Mouse (Mus musculus): ENCODE data around the gene Dner.
A peak's percentile ranks its signal among the peaks of the same experiment; 100 is the strongest.

Gene Dner

GRCm38 (mm10) chr1:84443050-84443449 lies 253.0 kb downstream of the Dner start:
- no peak for DNase-seq (ENCODE audit: low spot score)

DNA sequence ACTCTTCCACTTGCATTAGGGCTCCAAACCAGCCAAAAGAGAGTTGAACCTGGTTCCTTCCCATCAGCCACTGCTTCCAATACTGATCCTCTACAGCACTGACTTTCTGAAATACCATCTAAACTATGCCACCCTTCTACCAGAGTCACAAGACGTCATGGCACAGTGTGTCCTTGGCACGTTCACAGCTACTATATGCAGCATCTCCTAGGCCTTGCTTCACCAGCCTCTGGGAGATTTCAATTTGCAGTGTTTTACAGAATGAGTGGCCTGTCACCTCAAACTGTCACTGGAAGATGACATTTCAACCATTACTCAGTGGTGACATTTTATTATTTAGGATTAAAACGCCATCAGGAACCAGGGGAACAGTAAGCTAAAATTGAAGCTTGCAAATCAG lies 254.6 kb downstream of the Dner start:
- DNase-seq (ENCODE audit: low spot score), result no peak

GRCm38 (mm10) chr1:84437565-84437964 lies 258.5 kb downstream of the Dner start:
- DNase-seq (ENCODE audit: low spot score), result no peak

DNA sequence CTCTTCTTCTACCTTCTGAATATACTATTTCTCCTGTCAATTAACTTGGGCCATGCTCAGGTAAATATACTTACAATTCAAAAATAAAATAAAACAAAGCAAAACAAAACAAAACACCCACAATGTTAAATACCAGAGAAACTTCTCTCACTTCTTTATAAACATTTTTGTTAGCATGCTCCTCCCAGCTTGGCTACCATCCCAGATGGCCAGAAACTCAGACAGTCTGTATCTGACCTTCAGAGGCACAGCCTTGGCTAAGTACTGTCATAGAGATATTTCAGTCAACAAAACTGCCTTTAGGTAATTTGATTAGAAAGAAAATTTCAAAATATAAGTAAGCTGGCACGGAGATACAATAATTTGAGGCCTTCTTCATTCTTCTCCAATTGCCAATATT lies 259.7 kb downstream of the Dner start:
- no peak for DNase-seq (ENCODE audit: low spot score)

DNA sequence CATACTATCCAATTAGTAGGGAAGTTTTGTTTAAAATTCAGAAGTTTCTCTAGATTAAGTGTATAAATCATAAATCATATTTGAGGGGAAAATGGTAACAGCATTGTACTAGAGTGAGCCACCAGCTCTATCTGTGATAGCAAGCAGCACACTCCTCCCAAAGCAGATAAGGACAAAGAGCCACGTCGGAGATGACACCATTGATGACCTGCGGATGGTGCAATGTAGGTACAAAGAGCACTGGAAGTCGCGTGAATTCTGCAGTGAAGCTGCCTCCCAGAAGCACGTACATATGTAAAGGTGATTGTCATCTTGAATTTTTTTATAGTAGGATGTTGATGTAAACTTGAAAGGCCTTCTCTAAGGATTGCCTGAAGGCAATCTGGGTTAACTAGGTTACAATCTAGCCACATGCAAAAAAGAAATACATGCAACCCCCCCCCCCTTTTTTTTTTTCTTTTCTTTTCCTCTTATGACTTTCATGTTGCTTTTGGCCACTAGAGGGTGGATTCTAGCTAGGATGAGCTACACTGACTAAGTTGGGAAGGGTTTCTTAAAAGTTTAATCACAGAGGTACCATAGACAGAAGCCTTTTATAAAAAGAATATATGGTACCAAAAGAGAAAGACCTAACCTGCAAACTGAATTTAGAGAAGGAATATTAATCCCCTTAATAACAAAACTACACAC lies 262.6 kb downstream of the Dner start:
- no peak for DNase-seq (ENCODE audit: low spot score)

GRCm38 (mm10) chr1:84432311-84432710 lies 263.7 kb downstream of the Dner start:
- no peak for DNase-seq (ENCODE audit: low spot score)

DNA sequence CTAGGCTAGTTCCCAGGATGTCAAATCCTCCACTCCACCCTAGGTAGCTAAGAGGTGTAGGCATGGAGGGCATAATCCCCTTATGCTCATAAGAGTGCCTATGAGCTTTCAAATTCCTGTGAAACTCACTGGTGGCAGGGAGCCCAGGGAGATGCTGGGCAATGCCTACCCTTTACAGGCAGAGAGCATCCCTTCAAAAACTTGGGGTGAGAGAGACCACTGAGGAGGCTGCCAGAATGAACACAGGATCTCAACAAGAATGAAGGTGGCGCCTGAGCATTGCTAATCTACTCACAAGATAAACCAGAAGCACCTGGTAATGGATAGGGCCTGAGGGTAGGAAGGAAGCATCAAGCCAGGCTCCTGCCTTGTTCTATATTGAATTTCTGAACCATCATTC lies 267.7 kb downstream of the Dner start:
- no peak for DNase-seq (ENCODE audit: low spot score)

DNA sequence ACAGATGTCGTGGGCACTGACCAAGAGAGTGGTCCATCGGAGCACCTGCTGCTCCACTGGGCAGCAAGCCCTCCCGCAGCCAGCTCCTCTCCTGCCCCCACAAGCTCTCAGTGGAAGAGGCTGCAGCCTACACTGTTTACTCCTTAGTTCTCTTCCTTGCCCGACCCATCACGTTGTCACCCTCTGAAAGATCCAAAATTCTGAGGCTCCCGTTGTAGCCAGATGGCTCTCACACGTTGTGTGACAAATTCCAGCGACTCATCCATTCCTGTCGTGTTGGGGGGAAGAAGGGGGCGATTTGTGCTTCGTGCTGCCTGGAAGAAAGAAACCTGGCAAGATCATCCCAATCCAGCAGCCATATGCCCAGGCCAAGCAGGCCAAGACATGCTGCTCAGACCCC lies 268.3 kb downstream of the Dner start:
- no peak for DNase-seq (ENCODE audit: low spot score)

GRCm38 (mm10) chr1:84426679-84427078 lies 269.3 kb downstream of the Dner start:
- DNase-seq (ENCODE audit: low spot score), result no peak

GRCm38 (mm10) chr1:84422881-84423280 lies 273.1 kb downstream of the Dner start:
- no peak for DNase-seq (ENCODE audit: low spot score)

GRCm38 (mm10) chr1:84421845-84422244 lies 274.2 kb downstream of the Dner start:
- no peak for DNase-seq (ENCODE audit: low spot score)

DNA sequence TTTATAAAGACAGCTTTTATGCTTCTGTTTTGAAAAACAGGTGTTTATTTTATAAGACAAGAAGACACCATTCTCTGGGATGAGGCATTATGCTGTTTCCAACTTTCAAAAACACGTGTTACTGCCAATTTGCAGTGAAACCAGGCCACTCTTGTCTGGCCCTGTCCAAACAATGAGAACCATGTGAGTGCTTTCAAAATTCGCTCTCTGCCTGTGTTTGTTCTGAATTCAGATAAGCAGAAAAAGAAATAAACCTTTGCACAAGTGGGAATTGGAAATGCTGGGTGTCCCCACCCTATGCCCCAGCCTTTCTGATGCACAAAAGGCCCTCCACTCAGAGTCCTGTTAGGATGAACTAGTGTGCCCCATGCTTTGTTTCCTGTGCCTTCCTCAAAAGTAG lies 276.6 kb downstream of the Dner start:
- no peak for DNase-seq (ENCODE audit: low spot score)

DNA sequence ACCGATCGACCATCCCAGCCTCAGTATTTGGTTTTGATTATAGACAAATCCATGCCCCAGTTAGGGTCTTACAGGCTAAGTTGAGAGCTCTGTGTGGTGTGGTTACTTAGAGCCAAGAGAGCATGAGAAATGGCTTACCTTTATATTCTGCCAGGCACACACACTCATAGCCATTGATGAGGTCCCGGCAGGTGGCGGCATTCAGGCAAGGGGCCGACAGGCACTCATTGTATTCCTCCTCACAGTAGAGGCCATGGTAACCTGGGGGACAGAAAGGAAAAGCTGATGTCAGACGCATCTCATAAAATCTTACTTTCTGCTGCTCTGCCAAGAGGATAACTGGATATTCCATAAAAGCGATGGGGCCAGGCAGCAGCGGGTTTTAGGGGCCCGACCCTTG lies 277.5 kb downstream of the Dner start:
- DNase-seq (ENCODE audit: low spot score), result no peak

DNA sequence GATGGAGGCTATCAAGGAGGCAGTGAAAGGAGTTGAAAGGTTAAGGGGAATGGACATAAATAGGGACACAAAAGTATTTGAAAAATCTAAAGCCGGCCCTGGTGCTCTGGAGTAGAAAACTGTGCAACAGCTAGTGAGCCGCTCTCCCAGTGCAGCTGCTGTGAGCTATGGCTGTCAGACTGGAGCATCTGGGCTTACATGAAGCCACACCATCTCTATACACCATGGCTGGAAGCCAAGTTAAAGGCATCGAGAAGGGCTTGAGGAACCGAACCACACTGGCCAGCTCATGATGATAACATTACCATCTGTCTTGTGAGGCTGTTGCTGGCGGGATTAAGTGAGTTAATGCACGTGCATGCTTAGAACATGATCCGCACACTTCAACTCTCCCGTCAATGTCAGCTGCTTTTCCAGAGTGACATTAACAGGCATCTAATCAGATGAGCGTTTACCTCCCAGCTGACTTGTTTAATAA lies 278.2 kb downstream of the Dner start:
- no peak for DNase-seq (ENCODE audit: low spot score)

GRCm38 (mm10) chr1:84417276-84417675 lies 278.7 kb downstream of the Dner start:
- DNase-seq (ENCODE audit: low spot score), result no peak

GRCm38 (mm10) chr1:84414464-84414863 lies 281.6 kb downstream of the Dner start:
- no peak for DNase-seq (ENCODE audit: low spot score)

GRCm38 (mm10) chr1:84409514-84409913 lies 286.5 kb downstream of the Dner start:
- DNase-seq (ENCODE audit: low spot score), result no peak

DNA sequence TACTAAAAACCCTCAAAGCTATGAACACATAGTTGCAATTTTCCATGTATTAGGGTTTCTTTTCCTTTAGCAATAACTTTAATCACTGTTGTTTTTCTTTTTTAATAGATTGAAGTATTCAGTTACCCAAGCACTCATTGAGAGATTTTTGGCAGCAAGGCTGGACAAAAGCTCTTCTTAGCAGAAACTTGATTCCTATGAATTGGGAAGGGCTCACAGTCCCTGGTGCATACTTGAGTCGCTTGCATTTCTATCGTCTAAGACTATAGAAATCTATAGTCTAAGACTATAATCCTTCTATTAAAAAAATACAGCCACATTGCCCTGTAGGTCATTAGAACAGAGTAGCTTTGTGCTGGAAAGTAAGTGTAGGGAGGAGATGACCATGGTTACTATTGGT lies 287.1 kb downstream of the Dner start:
- no peak for DNase-seq (ENCODE audit: low spot score)

GRCm38 (mm10) chr1:84406891-84407290 lies 289.1 kb downstream of the Dner start:
- DNase-seq (ENCODE audit: low spot score), result peak; percentile 0

- DNase-seq (ENCODE audit: low spot score), result no peak
Observed at GRCm38 (mm10) chr1:84405551-84406290, 290.3 kb downstream of the Dner start.

GRCm38 (mm10) chr1:84404880-84405279 lies 291.1 kb downstream of the Dner start:
- DNase-seq (ENCODE audit: low spot score), result no peak

DNA sequence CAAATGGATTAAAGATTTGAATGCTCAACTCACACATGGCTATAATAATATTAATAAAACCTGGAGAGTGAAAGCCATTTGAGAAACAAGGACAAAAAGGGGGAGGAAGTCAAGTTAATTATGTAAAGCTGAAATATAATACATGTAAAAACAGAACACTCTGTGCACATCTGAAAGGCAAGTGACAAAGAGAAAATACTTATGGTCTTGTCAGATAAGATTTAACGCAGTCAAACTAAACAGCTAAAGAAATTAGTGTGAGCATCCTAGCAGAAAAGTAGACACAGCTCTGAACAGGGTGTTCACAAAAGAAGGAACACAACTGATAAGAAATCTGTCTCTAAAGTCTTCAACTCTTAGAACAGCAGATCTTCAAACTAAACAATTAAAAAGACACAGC lies 293.9 kb downstream of the Dner start:
- no peak for DNase-seq (ENCODE audit: low spot score)

DNA sequence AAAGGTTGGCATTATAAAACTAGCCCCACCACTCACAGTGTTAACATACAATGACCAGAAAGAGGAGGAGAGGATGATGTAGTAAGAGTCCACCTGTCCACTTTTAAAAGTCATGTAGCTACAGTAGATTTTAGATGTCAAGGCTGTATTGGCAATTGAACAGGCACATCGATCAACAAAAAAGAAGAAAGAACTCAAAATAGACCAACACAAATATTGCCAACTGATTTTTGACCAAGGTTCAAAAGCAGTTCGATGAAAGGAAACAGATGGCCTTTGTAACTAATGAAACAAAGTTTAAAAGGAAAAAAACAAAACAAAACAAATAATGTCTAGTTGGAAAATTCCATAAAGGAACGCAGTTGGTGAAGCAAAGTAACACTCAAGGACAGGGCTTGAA lies 296.4 kb downstream of the Dner start:
- DNase-seq (ENCODE audit: low spot score), result no peak

DNA sequence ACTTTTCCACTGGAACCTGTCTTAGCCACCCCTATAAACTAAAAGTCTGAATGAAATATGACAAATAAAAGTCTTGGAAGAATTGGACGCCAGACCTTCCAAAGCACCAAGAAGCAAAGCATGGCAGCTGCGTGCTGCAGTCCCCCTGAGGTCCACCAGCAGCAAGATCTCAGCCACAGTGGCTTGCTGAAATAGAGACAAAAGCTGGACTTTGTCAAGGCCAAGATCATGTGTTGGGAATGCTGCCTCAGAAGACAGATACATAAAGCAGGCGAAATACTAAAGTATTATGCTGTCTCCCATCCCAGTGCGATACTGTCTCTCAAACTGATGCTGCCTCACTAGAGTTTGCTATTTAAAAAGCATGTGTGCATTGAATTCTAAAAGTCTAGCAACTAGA lies 296.9 kb downstream of the Dner start:
- no peak for DNase-seq (ENCODE audit: low spot score)
